Mouse (Mus musculus) MEL (cell line): ENCODE measurements at regions not wholly inside any gene's neighbourhood (a gene's known extent, or its start where the extent isn't known, plus 50 kb on each side); places are given as distances from the start of the nearest gene placed in this dataset.

Experiments used
- CTCF ChIP-seq, 3 experiments: IDR thresholded peaks in 2 of 3; conservative IDR thresholded peaks in 1 of 3; 2 replicates each; pipeline ENCODE4 v1.5.1; 2011 to 2012; ENCODE audit warnings: low read length in 3 of 3, low read depth in 2 of 3, mild to moderate bottlenecking in 2 of 3, improper control_type of control experiment in 1 of 3, inconsistent platforms in 1 of 3, mixed read lengths in 1 of 3, moderate library complexity in 1 of 3; ENCODE audit not compliant: control insufficient read depth in 1 of 3, insufficient read depth in 1 of 3, poor library complexity in 1 of 3, severe bottlenecking in 1 of 3
- EP300 ChIP-seq, 2 experiments: IDR thresholded peaks; 2 replicates each; pipeline ENCODE4 v1.6.1; 2011; ENCODE audit warnings: improper control_type of control experiment in 2 of 2, low read length in 2 of 2, low read depth in 1 of 2, mild to moderate bottlenecking in 1 of 2
- GATA1 ChIP-seq: IDR thresholded peaks from 2 replicates; pipeline ENCODE4 v1.6.1; 2011; ENCODE audit warnings: low read depth, low read length, improper control_type of control experiment
- MAFK ChIP-seq: IDR thresholded peaks from 2 replicates; pipeline ENCODE4 v1.6.1; 2011; ENCODE audit warnings: low read depth, mild to moderate bottlenecking, low read length, improper control_type of control experiment, borderline replicate concordance
- POLR2AphosphoS2 ChIP-seq: IDR thresholded peaks from 2 replicates; pipeline ENCODE4 v1.6.1; 2011; ENCODE audit warnings: low read length, improper control_type of control experiment
- POLR2AphosphoS5 ChIP-seq: IDR thresholded peaks from 2 replicates; pipeline ENCODE4 v1.6.1; 2012; ENCODE audit warnings: low read depth, borderline replicate concordance, mild to moderate bottlenecking, inconsistent platforms, low read length, moderate library complexity, mixed read lengths

DNA sequence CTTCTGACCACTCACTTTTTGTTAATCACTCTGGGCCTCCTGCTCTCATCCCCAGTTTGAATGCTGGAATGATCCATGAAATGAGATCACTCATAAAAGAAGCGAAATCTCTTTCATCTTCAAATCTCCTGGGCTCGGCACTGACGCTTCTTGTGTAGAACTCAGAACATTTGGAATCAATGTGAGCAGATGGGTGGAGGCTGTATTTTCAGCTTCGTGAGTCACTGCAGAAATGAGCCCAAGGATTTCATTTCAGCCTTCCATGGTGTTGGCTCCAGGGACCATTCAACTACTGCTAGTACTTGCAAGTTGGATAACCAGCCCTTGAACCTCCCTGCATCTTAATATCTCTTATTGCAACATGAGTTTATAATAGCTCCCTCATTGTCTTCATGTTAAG lies 1258.5 kb upstream of the Lrrc6 start:
- TF ChIP-seq POLR2AphosphoS2 (no peak), CTCF (IDR thresholded peaks at IDR 0.05 in 2 of 3, conservative IDR thresholded peaks at IDR 0.05 in 1 of 3; ENCODE audit: control insufficient read depth in 1 of 3, insufficient read depth in 1 of 3, low read depth in 2 of 3, low read length in 3 of 3, poor library complexity in 1 of 3, severe bottlenecking in 1 of 3) (no peak), GATA1 (no peak), POLR2AphosphoS5 (no peak), MAFK (no peak), EP300 (IDR thresholded peaks at IDR 0.05; ENCODE audit: low read depth in 1 of 2, low read length in 2 of 2) (no peak)
